Mouse (Mus musculus) MEL (cell line): ENCODE measurements at regions not wholly inside any gene's neighbourhood (a gene's known extent, or its start where the extent isn't known, plus 50 kb on each side); places are given as distances from the start of the nearest gene placed in this dataset.

Experiments used
- DNase-seq: peaks from one replicate; pipeline ENCODE4 v3.0.0; 2011; ENCODE audit warnings: low read depth, low spot score
- H3K27ac ChIP-seq: 2 replicates; pipeline ENCODE4 v1.5.1; 2012; ENCODE audit warnings: low read depth, mild to moderate bottlenecking, control low read depth, low read length, moderate library complexity; ENCODE audit not compliant: control insufficient read depth
- H3K27me3 ChIP-seq, 2 experiments: fragments of 150-350 bp in 1 of 2; sonication (generic) in 1 of 2; 2 replicates each; pipeline ENCODE4 v1.6.1; 2012; ENCODE audit warnings: low read length in 2 of 2, mild to moderate bottlenecking in 2 of 2, improper control_type of control experiment in 1 of 2, moderate library complexity in 1 of 2; ENCODE audit not compliant: insufficient read depth in 2 of 2, control insufficient read depth in 1 of 2
- H3K36me3 ChIP-seq, 2 experiments: 2 replicates each; pipeline ENCODE4 v1.6.1; 2012 to 2014; ENCODE audit warnings: low read length in 2 of 2, improper control_type of control experiment in 1 of 2, inconsistent platforms in 1 of 2, mild to moderate bottlenecking in 1 of 2; ENCODE audit not compliant: insufficient read depth in 2 of 2, control insufficient read depth in 1 of 2
- H3K4me1 ChIP-seq, 2 experiments: fragments of 150-350 bp in 1 of 2; sonication (generic) in 1 of 2; 2 replicates each; pipeline ENCODE4 v1.6.1; 2012; ENCODE audit warnings: low read length in 2 of 2, improper control_type of control experiment in 1 of 2, mild to moderate bottlenecking in 1 of 2; ENCODE audit not compliant: insufficient read depth in 2 of 2, control insufficient read depth in 1 of 2
- H3K4me3 ChIP-seq, 2 experiments: fragments of 150-350 bp in 1 of 2; sonication (generic) in 1 of 2; 2 replicates each; pipeline ENCODE4 v1.5.1; 2012; ENCODE audit warnings: low read depth in 2 of 2, low read length in 2 of 2, mild to moderate bottlenecking in 2 of 2, moderate library complexity in 2 of 2, control low read depth in 1 of 2, improper control_type of control experiment in 1 of 2; ENCODE audit not compliant: control insufficient read depth in 1 of 2, insufficient read depth in 1 of 2
- H3K79me2 ChIP-seq: 2 replicates; pipeline ENCODE4 v1.6.1; 2012; ENCODE audit warnings: mild to moderate bottlenecking, low read length, moderate library complexity; ENCODE audit not compliant: control insufficient read depth, poor library complexity, insufficient read depth
- H3K9ac ChIP-seq: 2 replicates; pipeline ENCODE4 v1.6.1; 2012; ENCODE audit warnings: low read depth, mild to moderate bottlenecking, control low read depth, low read length, moderate library complexity; ENCODE audit not compliant: control insufficient read depth, poor library complexity, severe bottlenecking
- H3K9me3 ChIP-seq: fragments of 150-350 bp; sonication (generic); replicated peaks from 2 replicates; pipeline ENCODE4 v1.6.1; 2012; ENCODE audit warnings: mild to moderate bottlenecking, low read length, improper control_type of control experiment, moderate library complexity; ENCODE audit not compliant: insufficient read depth
- CHD2 ChIP-seq: IDR thresholded peaks from 2 replicates; pipeline ENCODE4 v1.6.1; 2011; ENCODE audit warnings: low read length, improper control_type of control experiment
- E2F4 ChIP-seq: IDR thresholded peaks from 2 replicates; pipeline ENCODE4 v1.6.1; 2011; ENCODE audit warnings: low read depth, low read length, improper control_type of control experiment, borderline replicate concordance
- ETS1 ChIP-seq: IDR thresholded peaks from 2 replicates; pipeline ENCODE4 v1.6.1; 2012; ENCODE audit warnings: low read depth, mild to moderate bottlenecking, inconsistent platforms, low read length, improper control_type of control experiment, moderate library complexity
- GABPA ChIP-seq: IDR thresholded peaks from 2 replicates; pipeline ENCODE4 v1.6.1; 2012; ENCODE audit warnings: low read depth, mild to moderate bottlenecking, inconsistent platforms, low read length, improper control_type of control experiment, moderate library complexity
- GATA1 ChIP-seq: IDR thresholded peaks from 2 replicates; pipeline ENCODE4 v1.6.1; 2011; ENCODE audit warnings: low read depth, low read length, improper control_type of control experiment
- JUND ChIP-seq: IDR thresholded peaks from 2 replicates; pipeline ENCODE4 v1.6.1; 2011; ENCODE audit warnings: low read depth, mild to moderate bottlenecking, improper control_type of control experiment, low read length
- KAT2A ChIP-seq: conservative IDR thresholded peaks from 2 replicates; pipeline ENCODE4 v1.6.1; 2012; ENCODE audit warnings: low read depth, low read length, improper control_type of control experiment, inconsistent platforms
- MAZ ChIP-seq: IDR thresholded peaks from 2 replicates; pipeline ENCODE4 v1.6.1; 2012; ENCODE audit warnings: low read depth, mild to moderate bottlenecking, inconsistent platforms, low read length, improper control_type of control experiment
- MXI1 ChIP-seq: IDR thresholded peaks from 2 replicates; pipeline ENCODE4 v1.6.1; 2011; ENCODE audit warnings: mild to moderate bottlenecking, low read depth, low read length, improper control_type of control experiment
- MYB ChIP-seq: IDR thresholded peaks from 2 replicates; pipeline ENCODE4 v1.6.1; 2011; ENCODE audit warnings: mild to moderate bottlenecking, low read depth, low read length, improper control_type of control experiment
- NELFE ChIP-seq: IDR thresholded peaks from 2 replicates; pipeline ENCODE4 v1.6.1; 2011; ENCODE audit warnings: low read depth, low read length, improper control_type of control experiment
- NRF1 ChIP-seq: IDR thresholded peaks from 2 replicates; pipeline ENCODE4 v1.6.1; 2014; ENCODE audit warnings: low read depth, mild to moderate bottlenecking, inconsistent platforms, low read length, improper control_type of control experiment, moderate library complexity; ENCODE audit not compliant: poor library complexity, insufficient read depth, severe bottlenecking
- RAD21 ChIP-seq: IDR thresholded peaks from 2 replicates; pipeline ENCODE4 v1.6.1; 2011; ENCODE audit warnings: mild to moderate bottlenecking, low read depth, low read length, improper control_type of control experiment
- RCOR1 ChIP-seq: IDR thresholded peaks from 2 replicates; pipeline ENCODE4 v1.6.1; 2012; ENCODE audit warnings: low read depth, mild to moderate bottlenecking, inconsistent platforms, low read length, improper control_type of control experiment
- SIN3A ChIP-seq: IDR thresholded peaks from 2 replicates; pipeline ENCODE4 v1.6.1; 2012; ENCODE audit warnings: low read length, improper control_type of control experiment, inconsistent platforms
- SMC3 ChIP-seq: IDR thresholded peaks from 2 replicates; pipeline ENCODE4 v1.6.1; 2011; ENCODE audit warnings: low read depth, low read length, improper control_type of control experiment
- TAL1 ChIP-seq: IDR thresholded peaks from 2 replicates; pipeline ENCODE4 v1.6.1; 2012; ENCODE audit warnings: mild to moderate bottlenecking, inconsistent platforms, low read length, moderate library complexity, mixed read lengths
- TBP ChIP-seq: IDR thresholded peaks from 2 replicates; pipeline ENCODE4 v1.8.0; 2011; ENCODE audit warnings: low read depth, low read length, improper control_type of control experiment
- TCF12 ChIP-seq: IDR thresholded peaks from 2 replicates; pipeline ENCODE4 v1.6.1; 2014; ENCODE audit warnings: low read depth, mild to moderate bottlenecking, inconsistent platforms, low read length, improper control_type of control experiment, moderate library complexity
- USF1 ChIP-seq: IDR thresholded peaks from 2 replicates; pipeline ENCODE4 v1.6.1; 2014; ENCODE audit warnings: low read depth, mild to moderate bottlenecking, inconsistent platforms, low read length, improper control_type of control experiment, moderate library complexity
- ZKSCAN1 ChIP-seq: IDR thresholded peaks from 2 replicates; pipeline ENCODE4 v1.6.1; 2012; ENCODE audit warnings: low read depth, mild to moderate bottlenecking, inconsistent platforms, low read length, improper control_type of control experiment, moderate library complexity
- ZNF384 ChIP-seq: IDR thresholded peaks from 2 replicates; pipeline ENCODE4 v1.6.1; 2012; ENCODE audit warnings: low read depth, mild to moderate bottlenecking, inconsistent platforms, low read length, improper control_type of control experiment

DNA sequence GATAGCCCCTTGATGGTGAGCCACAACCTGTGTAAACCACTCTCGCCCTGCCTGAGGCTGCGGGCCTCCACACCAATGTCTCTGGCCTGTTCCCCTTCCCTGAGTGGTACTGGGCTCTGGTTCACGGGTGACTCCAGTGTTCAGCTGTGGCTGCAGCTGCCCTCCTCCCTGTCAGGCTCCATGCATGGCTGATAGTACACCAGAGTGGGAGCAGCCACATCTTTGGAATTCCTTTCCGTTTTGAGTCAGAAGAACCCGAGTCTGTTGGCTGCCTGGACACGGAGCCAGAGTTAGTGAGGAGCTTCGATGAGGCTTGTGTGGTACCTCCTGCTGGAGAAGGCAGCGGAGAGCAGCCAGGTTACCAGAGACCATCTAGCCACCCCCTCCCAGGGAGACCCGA, 227.1 kb downstream of the Sipa1l2 start:
- Histone ChIP-seq H3K27me3 (no peaks in the 10 kb centered on the region), H3K36me3 (no peaks in the 10 kb centered on the region), H3K79me2 (no peaks in the 10 kb centered on the region), H3K9ac (no peak overlapping the region), H3K9me3 (no peaks in the 10 kb centered on the region), H3K27ac (no peak overlapping the region), H3K4me1 (no peaks in the 10 kb centered on the region), H3K4me3 (no peak overlapping the region)
- no peak for DNase-seq
- TF ChIP-seq RAD21 (no peak), TAL1 (no peak), NRF1 (no peak), ETS1 (no peak), TCF12 (no peak)

DNA sequence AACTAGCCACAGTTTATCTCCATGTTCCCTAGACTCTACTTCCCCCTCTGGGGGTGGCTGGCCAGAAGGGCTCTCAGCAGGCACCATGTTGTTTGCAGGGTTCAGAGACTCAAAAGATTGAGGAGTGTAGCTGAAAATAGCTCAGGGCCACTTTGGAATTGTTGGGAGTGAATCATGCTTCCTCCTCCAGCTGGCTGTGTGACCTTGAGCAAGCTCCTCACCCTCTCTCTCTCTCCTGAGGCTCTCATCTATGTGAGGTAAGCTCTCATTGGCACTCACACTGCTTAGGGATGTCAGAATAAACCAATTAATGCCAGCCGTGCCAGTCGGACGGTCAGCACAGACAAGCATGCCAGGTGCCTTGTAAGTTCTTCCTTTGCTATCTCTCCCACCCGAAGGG, 228.0 kb downstream of the Sipa1l2 start:
- TF ChIP-seq NELFE (no peak), RAD21 (no peak), GABPA (no peak)
- Histone ChIP-seq H3K36me3 (no peaks in the 10 kb centered on the region), H3K9ac (no peak overlapping the region), H3K27ac (no peak overlapping the region), H3K4me1 (no peaks in the 10 kb centered on the region), H3K27me3 (no peaks in the 10 kb centered on the region), H3K4me3 (no peak overlapping the region), H3K9me3 (no peaks in the 10 kb centered on the region), H3K79me2 (no peaks in the 10 kb centered on the region)
- no peak for DNase-seq

DNA sequence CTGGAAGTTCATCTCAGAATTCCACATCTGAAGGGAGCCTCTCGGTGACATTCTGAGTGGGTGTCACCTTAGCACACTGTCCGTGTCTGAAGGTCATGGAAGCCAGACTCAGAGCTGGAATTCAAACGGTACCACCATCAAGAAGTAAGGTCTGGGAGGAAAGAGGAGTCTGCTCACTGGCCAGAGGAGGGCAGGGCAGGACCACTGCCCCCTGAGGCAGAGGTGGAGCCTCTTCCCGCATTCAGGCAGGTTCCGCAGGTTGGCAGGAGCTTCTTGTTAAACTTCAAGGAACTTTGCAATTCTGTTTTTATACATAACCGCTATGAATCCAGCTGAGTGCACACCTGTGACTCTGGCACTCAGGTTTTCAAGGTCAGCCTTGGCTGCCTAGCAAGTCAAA, 231.4 kb downstream of the Sipa1l2 start:
- H3K27me3 ChIP-seq = no peaks in the 10 kb centered on the region
- H3K79me2 ChIP-seq = no peaks in the 10 kb centered on the region
- no peaks in the 10 kb centered on the region for H3K36me3 ChIP-seq
- TF ChIP-seq ZNF384 (no peak), SMC3 (no peak), ZKSCAN1 (no peak), MAZ (no peak), TCF12 (no peak), USF1 (no peak), E2F4 (no peak), GATA1 (no peak), NRF1 (no peak), JUND (no peak), SIN3A (no peak), MXI1 (no peak), CHD2 (no peak), ETS1 (no peak), MYB (no peak), RCOR1 (no peak), KAT2A (no peak), TBP (no peak)
- DNase-seq = no peak
- no peak overlapping the region for H3K9ac ChIP-seq
- no peaks in the 10 kb centered on the region for H3K4me1 ChIP-seq
- H3K27ac ChIP-seq = no peak overlapping the region
- no peak overlapping the region for H3K4me3 ChIP-seq
- no peaks in the 10 kb centered on the region for H3K9me3 ChIP-seq
